Mouse (Mus musculus): ENCODE data around the gene Eva1c. TPM values are rescaled to one million over a fixed set of nuclear protein-coding genes. Genes with fewer than 3 reads are reported as not detected.
"Not testable (repeated sequence)": the region's sequence is repeated elsewhere in the genome, so short reads cannot be mapped to it uniquely, and the experiment has no call there.

Eva1c gene
- total and polyA plus RNA-seq, 3 experiments, result 0.16 TPM; not detected in 2

DNA sequence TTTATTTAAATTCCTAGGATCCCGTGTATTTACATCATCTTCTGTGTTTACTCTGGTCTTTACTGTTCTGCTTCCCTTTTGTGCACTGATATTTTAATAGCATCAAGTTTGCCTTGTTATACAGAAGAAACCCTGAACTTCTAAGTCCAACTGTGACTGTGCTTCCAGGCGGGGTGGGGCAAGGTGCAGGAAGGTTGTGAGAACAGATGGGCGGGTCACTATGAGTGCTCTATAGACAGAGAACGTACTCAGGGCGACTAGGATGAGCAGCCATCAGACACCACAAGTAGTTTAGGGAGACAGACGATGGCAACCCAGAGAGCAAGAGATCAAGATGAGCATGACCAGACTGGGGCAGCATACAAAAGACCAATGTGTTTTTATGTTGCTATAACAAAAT lies 6.2 kb upstream of the Eva1c start:
- ATAC-seq (ENCODE audit: extremely low read depth, insufficient number of reproducible peaks, low FRiP score, poor library complexity, severe bottlenecking) (no peak), DNase-seq (ENCODE audit: low spot score) (no peak)
- Histone ChIP-seq H3K27me3 (ENCODE audit: insufficient read depth, low read length) (peaks cover 28% of the 10 kb centered on the region), H3K4me1 (ENCODE audit: insufficient read depth, low read depth, low read length) (peaks cover 5% of the 10 kb centered on the region; the same call in 1 of the 2 replicates), H3K9me3 (replicated peaks) (no peaks in the 10 kb centered on the region), H3K36me3 (replicated peaks) (no peaks in the 10 kb centered on the region), H3K4me3 (ENCODE audit: low read depth, low read length) (no peak overlapping the region)
- no peak for TF ChIP-seq GATA2 (IDR thresholded peaks at IDR 0.05; ENCODE audit: borderline replicate concordance, low read depth, low read length)
- TF ChIP-seq POLR2AphosphoS5 (IDR thresholded peaks at IDR 0.05; ENCODE audit: insufficient replicate concordance, low read depth, low read length), result no peak
- TF ChIP-seq CTCF (IDR thresholded peaks at IDR 0.05; ENCODE audit: low read depth, low read length), result no peak
- TF ChIP-seq GATA1 (IDR thresholded peaks at IDR 0.05; ENCODE audit: borderline replicate concordance, low read length), result no peak
- TF ChIP-seq TAL1 (conservative IDR thresholded peaks at IDR 0.05; ENCODE audit: low read depth, low read length), result no peak

GRCm38 (mm10) chr16:90821046-90821697 lies 5.3 kb upstream of the Eva1c start:
- H3K4me1 ChIP-seq (ENCODE audit: insufficient read depth, low read depth, low read length), result peaks cover 5% of the 10 kb centered on the region; the same call in 1 of the 2 replicates
- no peaks in the 10 kb centered on the region for H3K36me3 ChIP-seq (replicated peaks)
- peaks cover 24% of the 10 kb centered on the region for H3K27me3 ChIP-seq (ENCODE audit: insufficient read depth, low read length)
- DNase-seq (ENCODE audit: low spot score) (no peak), ATAC-seq (ENCODE audit: extremely low read depth, insufficient number of reproducible peaks, low FRiP score, poor library complexity, severe bottlenecking) (no peak)
- H3K4me3 ChIP-seq (ENCODE audit: low read depth, low read length), result no peak overlapping the region
- no peaks in the 10 kb centered on the region for H3K9me3 ChIP-seq (replicated peaks)
- no peak for TF ChIP-seq TAL1 (conservative IDR thresholded peaks at IDR 0.05; ENCODE audit: low read depth, low read length)

- ATAC-seq (ENCODE audit: extremely low read depth, insufficient number of reproducible peaks, low FRiP score, poor library complexity, severe bottlenecking), result no peak
- Histone ChIP-seq H3K36me3 (replicated peaks) (no peaks in the 10 kb centered on the region), H3K27me3 (ENCODE audit: insufficient read depth, low read length) (peaks cover 24% of the 10 kb centered on the region), H3K4me1 (ENCODE audit: insufficient read depth, low read depth, low read length) (no peaks in the 10 kb centered on the region), H3K9me3 (replicated peaks) (no peaks in the 10 kb centered on the region), H3K4me3 (ENCODE audit: low read depth, low read length) (no peak overlapping the region)
- TF ChIP-seq GATA2 (IDR thresholded peaks at IDR 0.05; ENCODE audit: borderline replicate concordance, low read depth, low read length) (no peak), GATA1 (IDR thresholded peaks at IDR 0.05; ENCODE audit: borderline replicate concordance, low read length) (no peak), POLR2AphosphoS5 (IDR thresholded peaks at IDR 0.05; ENCODE audit: insufficient replicate concordance, low read depth, low read length) (no peak), CTCF (IDR thresholded peaks at IDR 0.05; ENCODE audit: low read depth, low read length) (no peak), TAL1 (conservative IDR thresholded peaks at IDR 0.05; ENCODE audit: low read depth, low read length) (no peak)
- no peak for DNase-seq (ENCODE audit: low spot score)
Measured at GRCm38 (mm10) chr16:90822284-90822935, 4.1 kb upstream of the Eva1c start.

GRCm38 (mm10) chr16:90822981-90823380 lies 3.5 kb upstream of the Eva1c start:
- TF ChIP-seq GATA2 (IDR thresholded peaks at IDR 0.05; ENCODE audit: borderline replicate concordance, low read depth, low read length) (no peak), GATA1 (IDR thresholded peaks at IDR 0.05; ENCODE audit: borderline replicate concordance, low read length) (no peak), CTCF (IDR thresholded peaks at IDR 0.05; ENCODE audit: low read depth, low read length) (no peak), POLR2AphosphoS5 (IDR thresholded peaks at IDR 0.05; ENCODE audit: insufficient replicate concordance, low read depth, low read length) (no peak), TAL1 (conservative IDR thresholded peaks at IDR 0.05; ENCODE audit: low read depth, low read length) (no peak)
- Histone ChIP-seq H3K4me3 (ENCODE audit: low read depth, low read length) (no peak overlapping the region), H3K9me3 (replicated peaks) (no peaks in the 10 kb centered on the region), H3K27me3 (ENCODE audit: insufficient read depth, low read length) (peaks cover 26% of the 10 kb centered on the region), H3K4me1 (ENCODE audit: insufficient read depth, low read depth, low read length) (no peaks in the 10 kb centered on the region), H3K36me3 (replicated peaks) (no peaks in the 10 kb centered on the region)
- no peak for DNase-seq (ENCODE audit: low spot score)
- ATAC-seq (ENCODE audit: extremely low read depth, insufficient number of reproducible peaks, low FRiP score, poor library complexity, severe bottlenecking), result no peak

DNA sequence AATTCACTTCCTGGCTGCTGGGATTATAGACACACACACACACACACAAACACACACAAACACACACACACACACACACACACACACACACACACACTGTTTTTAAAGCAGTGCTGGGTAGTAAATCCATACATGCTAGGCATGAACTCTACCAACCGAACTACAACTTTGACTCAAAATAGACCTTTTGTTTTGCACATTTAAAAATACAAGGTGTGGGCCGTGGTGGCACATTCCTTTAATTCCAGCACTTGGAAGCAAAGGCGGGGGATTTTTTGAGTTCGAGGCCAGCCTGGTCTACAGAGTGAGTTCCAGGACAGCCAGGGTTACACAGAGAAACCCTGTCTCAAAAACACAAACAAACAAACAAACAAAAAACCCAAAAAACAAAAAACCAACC lies 2.5 kb upstream of the Eva1c start:
- ATAC-seq (ENCODE audit: extremely low read depth, insufficient number of reproducible peaks, low FRiP score, poor library complexity, severe bottlenecking); H3K9me3 ChIP-seq (replicated peaks); H3K4me1 ChIP-seq (ENCODE audit: insufficient read depth, low read depth, low read length); H3K4me3 ChIP-seq (ENCODE audit: low read depth, low read length); H3K36me3 ChIP-seq (replicated peaks); DNase-seq (ENCODE audit: low spot score): not testable (repeated sequence)
- peaks cover 23% of the 10 kb centered on the region for H3K27me3 ChIP-seq (ENCODE audit: insufficient read depth, low read length)

GRCm38 (mm10) chr16:90826041-90826440 lies 478 bp upstream of the Eva1c start:
- Histone ChIP-seq H3K36me3 (replicated peaks) (no peaks in the 10 kb centered on the region), H3K9me3 (replicated peaks) (peaks cover 5% of the 10 kb centered on the region), H3K4me1 (ENCODE audit: insufficient read depth, low read depth, low read length) (no peaks in the 10 kb centered on the region), H3K4me3 (ENCODE audit: low read depth, low read length) (no peak overlapping the region), H3K27me3 (ENCODE audit: insufficient read depth, low read length) (peaks cover 36% of the 10 kb centered on the region)
- ATAC-seq (ENCODE audit: extremely low read depth, insufficient number of reproducible peaks, low FRiP score, poor library complexity, severe bottlenecking) (no peak), DNase-seq (ENCODE audit: low spot score) (no peak)
- no peak for TF ChIP-seq CTCF (IDR thresholded peaks at IDR 0.05; ENCODE audit: low read depth, low read length)
- TF ChIP-seq TAL1 (conservative IDR thresholded peaks at IDR 0.05; ENCODE audit: low read depth, low read length), result no peak
- no peak for TF ChIP-seq GATA1 (IDR thresholded peaks at IDR 0.05; ENCODE audit: borderline replicate concordance, low read length)
- no peak for TF ChIP-seq GATA2 (IDR thresholded peaks at IDR 0.05; ENCODE audit: borderline replicate concordance, low read depth, low read length)
- no peak for TF ChIP-seq POLR2AphosphoS5 (IDR thresholded peaks at IDR 0.05; ENCODE audit: insufficient replicate concordance, low read depth, low read length)
